Comparison of ENCODE assay signal across 8 mouse cellular contexts in genomic region chr11:70655571-70656455, GRCm38 (mm10). TPM values are rescaled to one million over a fixed set of nuclear protein-coding genes. Genes with fewer than 3 reads are reported as not detected.
DNase-seq lines count a peak whose midpoint lies in the region; ATAC-seq and TF ChIP-seq lines count a peak whose summit lies in the region.

No protein-coding gene starts in this region.

- no peak for TF ChIP-seq CTCF in heart, adult 2 months (IDR thresholded peaks at IDR 0.05)

- no peaks in the 10 kb centered on the region for H3K9me3 ChIP-seq in erythroblast, embryonic 14.5 days (ENCODE audit: control insufficient read depth, low read length)
- no peaks in the 10 kb centered on the region for H3K9me3 ChIP-seq in lung, embryonic 16.5 days (ENCODE audit: control insufficient read depth, low read length)

- peak; percentile 78 for DNase-seq in embryo, embryonic 10 days (ENCODE audit: low spot score)
- peak; percentile 82 to 83 for DNase-seq in heart, adult 2 months
- peak; percentile 67 for DNase-seq in kidney, adult 18-20 months
- peak; percentile 71 for DNase-seq in skeletal muscle tissue, adult 2 months (ENCODE audit: low read depth, low spot score)
- no peak for DNase-seq in frontal cortex, postnatal 14 days (ENCODE audit: low spot score in 2 of 2)

- peaks cover 59% of the 10 kb centered on the region for H3K4me1 ChIP-seq in erythroblast, embryonic 14.5 days (ENCODE audit: control insufficient read depth)
- H3K4me1 ChIP-seq in heart, adult 2 months (ENCODE audit: control insufficient read depth, insufficient read depth, low read length), result peaks cover 3% of the 10 kb centered on the region; the same call in 1 of the 2 replicates
- peaks cover 45% of the 10 kb centered on the region for H3K4me1 ChIP-seq in lung, embryonic 16.5 days (replicated peaks; ENCODE audit: control insufficient read depth, insufficient read depth, low read length)

- no peak; the same call in 1 of the 2 replicates for TF ChIP-seq POLR2A in heart, adult 2 months (IDR thresholded peaks at IDR 0.05; ENCODE audit: insufficient read depth, low read depth, low read length)

- H3K79me2 ChIP-seq in heart, adult 2 months (replicated peaks; ENCODE audit: control insufficient read depth, insufficient read depth, low read length), result peaks cover 4% of the 10 kb centered on the region

- H3K4me2 ChIP-seq in lung, embryonic 16.5 days (ENCODE audit: low read depth, low read length), result peak overlapping the region; percentile 96

- peak overlapping the region; percentile 77 for H3K9ac ChIP-seq in heart, adult 2 months (ENCODE audit: low read depth, low read length)
- H3K9ac ChIP-seq in lung, embryonic 16.5 days (ENCODE audit: low read length), result peak overlapping the region; percentile 100

- intact Hi-C loops in heart, adult 2 months (cut with DNase I), result loop anchor here (2.0 kb wide), 1 partner anchor 13 kb away; the partner anchor contains the start of gene Spag7

- TF ChIP-seq EP300 in heart, adult 2 months (IDR thresholded peaks at IDR 0.05; ENCODE audit: insufficient read depth, low read depth, low read length), result no peak

- H3K36me3 ChIP-seq in erythroblast, embryonic 14.5 days (ENCODE audit: control insufficient read depth), result peaks cover 28% of the 10 kb centered on the region
- peaks cover 17% of the 10 kb centered on the region for H3K36me3 ChIP-seq in heart, adult 2 months (ENCODE audit: control insufficient read depth, insufficient read depth, low read length)
- peaks cover 21% of the 10 kb centered on the region for H3K36me3 ChIP-seq in lung, embryonic 16.5 days (ENCODE audit: control insufficient read depth, insufficient read depth, low read length)

- H3K27me3 ChIP-seq in erythroblast, embryonic 14.5 days (ENCODE audit: control insufficient read depth), result peaks cover 16% of the 10 kb centered on the region
- H3K27me3 ChIP-seq in heart, adult 2 months (ENCODE audit: control insufficient read depth, insufficient read depth, low read length), result no peaks in the 10 kb centered on the region
- H3K27me3 ChIP-seq in lung, embryonic 16.5 days (ENCODE audit: control insufficient read depth, insufficient read depth, low read depth, low read length), result no peaks in the 10 kb centered on the region

- WGBS in heart, adult 2 months, result 2% methylated on average over 61 of the region's 61 CpGs
- under 1% methylated on average over 56 of the region's 61 CpGs for WGBS in lung, embryonic 16.5 days

- peak overlapping the region; percentile 99 for H3K27ac ChIP-seq in heart, adult 2 months
- H3K27ac ChIP-seq in lung, embryonic 16.5 days (ENCODE audit: low read length), result peak overlapping the region; percentile 99

- no peak for ATAC-seq in erythroblast, adult 5-6 weeks (replicated peaks; ENCODE audit: low FRiP score, poor library complexity, severe bottlenecking)
- peak; percentile 39 for ATAC-seq in lung, embryonic 16.5 days (ENCODE audit: low read depth)

- peak overlapping the region; percentile 79 for H3K4me3 ChIP-seq in erythroblast, embryonic 14.5 days (replicated peaks)
- peak overlapping the region; percentile 100 for H3K4me3 ChIP-seq in heart, adult 2 months
- H3K4me3 ChIP-seq in lung, embryonic 16.5 days (ENCODE audit: low read length), result peak overlapping the region; percentile 100

RNA-seq across cellular contexts. Expression of gene Eno3, which starts 1.2 kb away (rescaled TPM):
- 0.74 and 0.78 TPM in 2 replicates for polyA plus RNA-seq in erythroblast, embryonic 14.5 days (2012)
- 1.5 and 2.9 TPM in 2 replicates for total RNA-seq in erythroblast, adult 5-6 weeks (2015; ENCODE audit: low replicate concordance)
- 3.3 and 6.0 TPM in 2 replicates for total RNA-seq in erythroblast, adult 5-6 weeks (2017; ENCODE audit: low replicate concordance)
- total RNA-seq in heart, adult 2 months (2021), result 1,000 to 10,000 TPM; 1,523 to 1,659 TPM
- polyA plus RNA-seq in heart, adult 2 months (2012; rRNA removed), result 1,222 and 1,919 TPM in 2 replicates
- polyA plus RNA-seq in lung, embryonic 16.5 days (2015; fragmentation: Nextera tagmentation; extraction: Ambion mirVana), result 37.9 and 56.8 TPM in 2 replicates

RNA-seq across cellular contexts. Expression of gene Pfn1, which starts 1.4 kb away (rescaled TPM):
- 240 and 308 TPM in 2 replicates for polyA plus RNA-seq in erythroblast, embryonic 14.5 days (2012)
- 414 and 492 TPM in 2 replicates for total RNA-seq in erythroblast, adult 5-6 weeks (2015; ENCODE audit: low replicate concordance)
- total RNA-seq in erythroblast, adult 5-6 weeks (2017; ENCODE audit: low replicate concordance), result 125 and 193 TPM in 2 replicates
- total RNA-seq in heart, adult 2 months (2021), result 100 to 1,000 TPM; 270 to 280 TPM
- polyA plus RNA-seq in heart, adult 2 months (2012; rRNA removed), result 439 and 479 TPM in 2 replicates
- polyA plus RNA-seq in lung, embryonic 16.5 days (2015; fragmentation: Nextera tagmentation; extraction: Ambion mirVana), result 1,825 and 2,189 TPM in 2 replicates

RNA-seq across cellular contexts. Expression of gene Slc25a11, which starts 8.5 kb away (rescaled TPM):
- polyA plus RNA-seq in erythroblast, embryonic 14.5 days (2012), result 2.2 and 2.4 TPM in 2 replicates
- 17.1 and 20.1 TPM in 2 replicates for total RNA-seq in erythroblast, adult 5-6 weeks (2015; ENCODE audit: low replicate concordance)
- 16.2 and 16.6 TPM in 2 replicates for total RNA-seq in erythroblast, adult 5-6 weeks (2017; ENCODE audit: low replicate concordance)
- total RNA-seq in heart, adult 2 months (2021), result 100 to 1,000 TPM; 532 to 626 TPM
- polyA plus RNA-seq in heart, adult 2 months (2012; rRNA removed), result 632 and 932 TPM in 2 replicates
- polyA plus RNA-seq in lung, embryonic 16.5 days (2015; fragmentation: Nextera tagmentation; extraction: Ambion mirVana), result 156 and 171 TPM in 2 replicates

RNA-seq across cellular contexts. Expression of gene Rnf167, which starts 8.8 kb away (rescaled TPM):
- polyA plus RNA-seq in erythroblast, embryonic 14.5 days (2012), result 24.0 and 33.2 TPM in 2 replicates
- 146 and 222 TPM in 2 replicates for total RNA-seq in erythroblast, adult 5-6 weeks (2015; ENCODE audit: low replicate concordance)
- 217 and 308 TPM in 2 replicates for total RNA-seq in erythroblast, adult 5-6 weeks (2017; ENCODE audit: low replicate concordance)
- total RNA-seq in heart, adult 2 months (2021), result 10 to 100 TPM; 50.8 to 58.7 TPM
- 65.0 and 80.9 TPM in 2 replicates for polyA plus RNA-seq in heart, adult 2 months (2012; rRNA removed)
- polyA plus RNA-seq in lung, embryonic 16.5 days (2015; fragmentation: Nextera tagmentation; extraction: Ambion mirVana), result 129 and 134 TPM in 2 replicates

RNA-seq across cellular contexts. Expression of gene Spag7, which starts 13.4 kb away (rescaled TPM):
- polyA plus RNA-seq in erythroblast, embryonic 14.5 days (2012), result 11.0 and 18.1 TPM in 2 replicates
- total RNA-seq in erythroblast, adult 5-6 weeks (2015; ENCODE audit: low replicate concordance), result 10.6 and 31.3 TPM in 2 replicates
- 21.4 and 25.6 TPM in 2 replicates for total RNA-seq in erythroblast, adult 5-6 weeks (2017; ENCODE audit: low replicate concordance)
- total RNA-seq in heart, adult 2 months (2021), result 10 to 100 TPM; 82.8 to 99.4 TPM
- 72.9 and 87.8 TPM in 2 replicates for polyA plus RNA-seq in heart, adult 2 months (2012; rRNA removed)
- polyA plus RNA-seq in lung, embryonic 16.5 days (2015; fragmentation: Nextera tagmentation; extraction: Ambion mirVana), result 159 and 172 TPM in 2 replicates

Comparison
In these comparisons a context has a peak if more than half of its experiments do, and no peak if none do; other contexts are left out.
1. DNase-seq: peak in embryo, embryonic 10 days (single experiment), heart, adult 2 months (2 of 2), kidney, adult 18-20 months (single experiment) and skeletal muscle tissue, adult 2 months (single experiment); none in frontal cortex, postnatal 14 days (0 of 2).
2. RNA of gene Eno3, which starts 1.2 kb away (polyA plus RNA-seq): 1,222 to 1,919 TPM in heart, adult 2 months; 37.9 to 56.8 TPM in lung, embryonic 16.5 days and 0.74 to 0.78 TPM in erythroblast, embryonic 14.5 days; every median in the first group is over 10 times any median in the second.
3. RNA of gene Slc25a11, which starts 8.5 kb away (polyA plus RNA-seq): 632 to 932 TPM in heart, adult 2 months and 156 to 171 TPM in lung, embryonic 16.5 days; 2.2 to 2.4 TPM in erythroblast, embryonic 14.5 days; every median in the first group is over 10 times any median in the second.
4. Peak in every context shown above with its lines, with median percentiles within 50 percentile points of each other: H3K4me3 ChIP-seq.